Mouse (Mus musculus): ENCODE results near the gene Traf3. TPM values are rescaled to one million over a fixed set of nuclear protein-coding genes. Genes with fewer than 3 reads are reported as not detected.

Traf3 gene
- total RNA-seq, 4 experiments from 2014 or later = 8.7 to 20.0 (median 12.9) TPM

GRCm38 (mm10) chr12:111152981-111153710, 13.0 kb upstream of the Traf3 start:
- no peak for DNase-seq (ENCODE audit: low spot score in 2 of 2)

- DNase-seq (ENCODE audit: low spot score in 2 of 2) = no peak
These were observed 12.2 kb upstream of the Traf3 start for GRCm38 (mm10) chr12:111153946-111154345.

GRCm38 (mm10) chr12:111154641-111155040, 11.5 kb upstream of the Traf3 start:
- DNase-seq (ENCODE audit: low spot score in 2 of 2) = no peak

GRCm38 (mm10) chr12:111155756-111156155, 10.4 kb upstream of the Traf3 start:
- no peak for DNase-seq (ENCODE audit: low spot score in 2 of 2)

- no peak for DNase-seq (ENCODE audit: low spot score in 2 of 2)
These were observed 6.3 kb upstream of the Traf3 start for GRCm38 (mm10) chr12:111159659-111160428.

GRCm38 (mm10) chr12:111160871-111161270, 5.3 kb upstream of the Traf3 start:
- no peak for DNase-seq (ENCODE audit: low spot score in 2 of 2)

GRCm38 (mm10) chr12:111161943-111162311, 4.2 kb upstream of the Traf3 start:
- DNase-seq (ENCODE audit: low spot score in 2 of 2) = no peak

- no peak for DNase-seq (ENCODE audit: low spot score in 2 of 2)
These were observed 3.7 kb upstream of the Traf3 start for GRCm38 (mm10) chr12:111162312-111163061.

GRCm38 (mm10) chr12:111164310-111164751, 1.8 kb upstream of the Traf3 start:
- peak; percentile 81 to 83 for DNase-seq (ENCODE audit: low spot score in 2 of 2)

GRCm38 (mm10) chr12:111165146-111165812, 891 bp upstream of the Traf3 start:
- no peak for DNase-seq (ENCODE audit: low spot score in 2 of 2)

GRCm38 (mm10) chr12:111166681-111167289, 615 bp downstream of the Traf3 start:
- no peak for DNase-seq (ENCODE audit: low spot score in 2 of 2)

- DNase-seq (ENCODE audit: low spot score in 2 of 2) = no peak
These were observed 2.7 kb downstream of the Traf3 start for GRCm38 (mm10) chr12:111168891-111169290.

- DNase-seq (ENCODE audit: low spot score in 2 of 2) = no peak
These were observed 12.6 kb downstream of the Traf3 start for GRCm38 (mm10) chr12:111178772-111179171.

- DNase-seq (ENCODE audit: low spot score in 2 of 2) = no peak
These were observed 15.7 kb downstream of the Traf3 start for GRCm38 (mm10) chr12:111181848-111182247.

GRCm38 (mm10) chr12:111182378-111182777, 16.2 kb downstream of the Traf3 start:
- DNase-seq (ENCODE audit: low spot score in 2 of 2) = no peak

GRCm38 (mm10) chr12:111184476-111184875, 18.3 kb downstream of the Traf3 start, which contains the start of gene 4930595D18Rik:
Gene 4930595D18Rik, minus strand, starts transcription at chr12:111184491.
- DNase-seq (ENCODE audit: low spot score in 2 of 2) = no peak

GRCm38 (mm10) chr12:111186986-111187385, 20.8 kb downstream of the Traf3 start:
- no peak for DNase-seq (ENCODE audit: low spot score in 2 of 2)

- DNase-seq (ENCODE audit: low spot score in 2 of 2) = no peak
These were observed 22.1 kb downstream of the Traf3 start for GRCm38 (mm10) chr12:111188295-111188694.

GRCm38 (mm10) chr12:111190355-111190754, 24.2 kb downstream of the Traf3 start:
- no peak for DNase-seq (ENCODE audit: low spot score in 2 of 2)

GRCm38 (mm10) chr12:111190891-111191290, 24.7 kb downstream of the Traf3 start:
- DNase-seq (ENCODE audit: low spot score in 2 of 2) = no peak

GRCm38 (mm10) chr12:111192777-111193176, 26.6 kb downstream of the Traf3 start:
- DNase-seq (ENCODE audit: low spot score in 2 of 2) = no peak
